Mouse (Mus musculus) MEL-GATA-1-ER (cell line): ENCODE results near the gene Igf1r.

Experiments
- DNase-seq: peaks from one replicate; pipeline ENCODE4 v3.0.0-alpha.2; 2012; ENCODE audit warnings: low read depth; ENCODE audit errors: extremely low read depth

The Igf1r gene

GRCm38 (mm10) chr7:67957376-67957775 is 4.7 kb downstream of the Igf1r start:
- no peak for DNase-seq

- peak; percentile 73 for DNase-seq
Observed at GRCm38 (mm10) chr7:67958045-67958444, 5.4 kb downstream of the Igf1r start.

DNA sequence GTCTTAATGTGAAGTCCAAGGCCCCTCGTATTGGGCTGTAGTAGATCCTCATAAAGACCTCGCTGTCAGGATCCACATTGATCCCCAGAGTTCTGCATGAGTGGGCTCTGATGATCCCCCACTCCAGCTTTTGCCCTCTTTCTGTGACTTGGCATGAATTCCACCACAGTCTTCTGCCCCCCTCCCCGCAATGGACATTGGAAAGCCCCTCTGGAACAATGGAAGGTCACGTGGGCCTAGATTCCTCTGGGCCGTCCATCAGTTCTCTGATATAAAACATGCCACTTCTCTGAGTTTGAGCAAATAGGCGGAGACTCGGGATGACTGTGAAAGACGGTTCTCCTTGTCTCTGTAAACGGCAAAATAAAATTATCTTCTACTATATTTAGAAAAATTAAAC is 8.1 kb downstream of the Igf1r start:
- no peak for DNase-seq

GRCm38 (mm10) chr7:67961567-67962267 is 9.1 kb downstream of the Igf1r start:
- DNase-seq, result peak; percentile 67

GRCm38 (mm10) chr7:67963691-67964090 is 11.1 kb downstream of the Igf1r start:
- DNase-seq, result no peak

DNA sequence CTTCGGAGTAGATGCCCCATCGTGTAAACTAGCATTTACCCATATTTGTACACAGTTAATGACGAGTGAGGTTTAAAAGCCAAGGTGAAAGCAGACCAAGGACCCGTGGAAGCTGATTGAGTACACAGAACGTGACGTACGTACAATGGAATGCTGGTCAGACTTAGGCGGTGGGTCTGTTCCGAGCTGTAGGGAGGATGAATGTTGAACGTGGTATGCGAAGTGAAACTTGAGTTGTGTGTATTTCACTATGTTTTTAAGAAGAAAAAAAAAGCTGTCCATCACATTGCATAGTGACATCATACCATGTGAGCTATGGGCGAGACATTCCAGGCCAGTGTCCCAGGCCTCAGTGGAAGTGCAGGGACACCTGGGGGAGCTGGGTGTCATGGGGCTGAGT is 15.8 kb downstream of the Igf1r start:
- DNase-seq, result no peak

GRCm38 (mm10) chr7:67969076-67969475 is 16.4 kb downstream of the Igf1r start:
- no peak for DNase-seq

DNA sequence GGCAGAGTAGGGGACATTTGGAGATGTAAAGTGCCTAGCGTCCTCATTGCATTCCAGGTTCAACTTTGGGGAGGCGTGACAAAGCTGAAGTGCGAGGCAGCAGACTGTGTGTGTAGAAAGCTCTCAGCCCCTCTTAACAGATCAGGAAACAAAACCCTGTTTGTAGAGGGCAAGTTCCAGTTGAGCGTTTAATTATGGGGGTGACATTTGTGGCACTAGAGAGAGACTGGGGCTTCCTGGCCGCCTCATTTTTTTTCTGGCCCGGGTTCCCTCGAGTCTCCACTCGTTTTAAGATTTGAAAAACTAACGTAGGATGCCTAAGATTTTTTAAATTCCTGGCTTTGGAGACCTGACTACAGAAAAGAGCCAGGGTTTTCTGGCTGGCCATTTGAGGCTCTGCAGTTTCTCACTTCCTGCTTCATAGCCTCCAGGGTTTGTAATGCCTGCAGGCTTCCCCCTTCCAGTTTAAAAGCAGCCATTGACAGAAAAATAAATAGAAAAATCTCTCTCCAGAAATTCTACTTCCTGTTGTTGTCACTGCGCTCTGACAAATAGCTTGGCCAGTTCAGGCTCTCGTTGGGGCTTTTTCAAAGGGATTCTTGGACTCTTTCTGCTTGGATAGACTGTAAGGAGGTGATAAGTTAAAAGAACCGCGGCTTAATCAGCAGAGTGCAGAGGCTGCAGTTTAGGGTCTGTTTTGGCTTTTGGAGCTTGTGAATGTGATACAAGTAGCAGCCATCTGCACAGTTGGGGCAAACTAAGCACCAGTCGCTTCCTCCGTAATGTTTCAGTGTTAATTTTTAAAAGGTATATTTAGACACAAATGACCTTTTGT is 20.8 kb downstream of the Igf1r start:
- DNase-seq, result peak; percentile 95

GRCm38 (mm10) chr7:67981956-67982355 is 29.3 kb downstream of the Igf1r start:
- no peak for DNase-seq

DNA sequence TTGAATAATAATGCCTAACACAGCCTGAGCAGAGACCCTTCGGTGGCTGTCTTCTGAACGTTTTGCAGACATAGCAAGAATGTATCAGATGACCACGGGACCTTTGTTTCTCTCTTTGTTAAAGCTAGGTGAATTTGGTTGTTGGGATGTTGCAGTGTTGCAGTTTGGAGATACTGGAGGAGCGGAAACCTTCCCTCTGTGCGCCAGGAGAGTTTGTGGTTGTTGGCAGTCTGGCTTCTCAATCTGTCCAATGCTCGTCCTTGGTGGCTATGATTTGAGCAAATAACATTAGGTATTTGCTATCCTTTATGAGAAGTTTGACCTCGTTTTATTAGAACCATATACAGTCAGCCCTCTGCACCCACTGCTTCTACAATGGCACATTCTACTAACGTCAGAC is 30.2 kb downstream of the Igf1r start:
- DNase-seq, result no peak

DNA sequence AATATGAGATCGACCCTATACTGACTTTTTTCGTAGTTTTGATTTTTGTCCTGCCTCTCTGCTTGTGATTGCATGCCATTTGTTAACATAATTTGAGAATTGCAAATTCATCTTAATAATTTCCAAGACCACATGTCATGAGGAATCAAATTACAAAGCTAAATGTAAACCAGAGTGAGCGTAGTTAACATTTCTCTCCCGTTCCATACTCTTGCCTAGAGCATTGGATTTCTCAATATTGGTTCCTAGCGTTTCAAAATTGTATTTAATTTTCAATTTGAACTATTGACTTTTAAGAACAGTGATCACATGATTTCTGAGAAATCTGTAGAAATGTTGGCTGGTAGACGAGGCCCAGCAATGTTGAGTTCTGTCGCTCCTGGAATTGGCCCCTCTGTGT is 30.8 kb downstream of the Igf1r start:
- DNase-seq, result no peak

- DNase-seq, result peak; percentile 99
Observed at GRCm38 (mm10) chr7:67985003-67985416, 32.4 kb downstream of the Igf1r start.

- DNase-seq, result no peak
Observed at GRCm38 (mm10) chr7:67985511-67985910, 32.9 kb downstream of the Igf1r start.

- DNase-seq, result no peak
Observed at GRCm38 (mm10) chr7:67986277-67986676, 33.6 kb downstream of the Igf1r start.

- no peak for DNase-seq
Observed at GRCm38 (mm10) chr7:67986816-67987215, 34.2 kb downstream of the Igf1r start.

DNA sequence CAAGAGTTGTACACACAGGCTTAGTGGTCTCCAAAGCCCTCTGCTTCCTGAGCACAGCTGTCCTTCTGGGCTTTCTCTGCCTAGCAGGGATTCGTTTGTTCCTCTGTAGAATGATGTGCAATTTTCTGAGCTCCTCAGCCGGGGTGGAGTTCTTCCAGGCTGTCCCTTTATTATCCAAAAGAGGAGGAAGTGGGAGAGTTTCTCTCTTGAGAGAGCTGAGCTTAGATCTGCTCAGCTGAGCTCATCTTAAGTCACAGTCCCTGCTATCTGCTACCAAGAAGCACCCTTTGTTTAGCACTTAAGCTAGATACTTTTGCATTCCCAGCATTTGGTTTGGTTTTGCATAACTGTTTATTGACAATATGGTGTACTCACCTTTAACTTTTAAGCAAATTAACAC is 36.7 kb downstream of the Igf1r start:
- DNase-seq, result no peak

DNA sequence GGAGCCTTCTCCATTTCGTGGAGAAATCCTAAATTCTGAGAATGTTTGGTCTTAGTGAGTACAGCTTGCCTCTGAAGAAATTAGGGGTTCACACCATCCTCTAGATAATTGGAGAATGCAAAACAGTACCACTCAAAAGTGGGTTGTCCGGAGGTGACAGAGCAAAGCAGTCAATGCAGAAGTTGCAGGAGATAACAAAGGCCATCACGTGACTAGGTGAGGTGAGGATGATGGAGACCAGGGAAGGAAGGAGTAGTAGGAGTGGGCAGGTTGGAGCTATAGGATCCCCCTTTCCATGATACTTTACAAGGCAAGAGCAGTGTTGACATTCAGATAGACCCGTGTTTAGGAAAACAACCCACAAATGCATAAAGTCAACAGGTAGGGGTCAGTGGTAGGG is 41.0 kb downstream of the Igf1r start:
- no peak for DNase-seq

GRCm38 (mm10) chr7:67994346-67994858 is 41.8 kb downstream of the Igf1r start:
- no peak for DNase-seq

- no peak for DNase-seq
Observed at GRCm38 (mm10) chr7:67995276-67995675, 42.6 kb downstream of the Igf1r start.

DNA sequence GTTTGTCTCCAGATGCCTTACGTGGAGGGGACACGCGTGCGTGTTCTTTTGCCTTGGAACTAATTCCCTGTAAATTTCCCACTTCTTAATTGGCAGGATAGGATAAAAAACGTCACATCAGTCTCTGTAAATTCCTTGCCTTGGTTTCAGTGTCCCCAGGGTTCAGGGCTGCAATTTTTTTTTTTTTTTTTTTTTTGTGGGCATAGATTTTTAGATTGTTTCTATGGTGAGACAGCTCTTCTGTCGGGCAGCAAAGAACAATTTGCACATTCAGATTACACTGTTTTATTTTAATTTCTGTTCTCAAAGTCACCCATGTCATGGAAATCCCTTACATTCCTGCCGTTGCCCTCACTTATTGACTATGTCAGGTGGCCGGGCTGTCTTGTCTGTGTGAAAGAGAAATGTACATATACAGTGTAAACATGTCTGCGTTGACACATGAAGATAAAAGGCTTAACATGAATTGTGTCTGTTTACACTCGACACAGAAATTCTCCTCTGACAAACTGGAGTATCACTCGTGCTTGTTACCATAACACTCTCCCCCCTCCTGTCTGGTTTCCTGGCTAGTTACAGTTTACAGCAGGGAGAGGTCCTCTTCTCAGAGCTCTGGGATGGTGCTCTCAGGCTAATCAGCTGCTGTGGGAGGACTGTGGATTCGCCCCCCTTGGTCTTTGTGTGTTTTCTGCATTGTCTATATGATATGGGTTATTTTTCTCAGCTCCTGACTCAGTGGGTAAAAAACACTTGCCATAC is 43.8 kb downstream of the Igf1r start:
- DNase-seq, result no peak

DNA sequence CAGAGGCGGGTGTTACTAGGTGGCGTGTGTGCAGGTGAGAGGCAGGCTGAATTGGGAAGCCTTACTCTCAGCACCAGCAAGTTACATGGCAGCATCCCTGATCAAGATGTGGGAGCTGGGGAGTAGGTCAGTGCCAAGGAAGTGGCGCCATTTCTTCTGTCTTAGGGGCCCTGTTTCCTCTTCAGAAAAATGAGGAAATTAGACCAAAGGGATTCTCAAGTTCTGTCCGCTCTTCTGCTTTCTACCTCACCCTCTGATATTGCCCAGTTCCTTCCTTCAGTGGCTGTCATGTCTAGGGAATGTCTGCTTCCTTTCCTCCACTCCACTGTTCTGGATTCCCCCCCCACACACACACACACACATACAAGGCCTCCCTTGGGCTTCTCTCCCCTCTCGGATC is 48.6 kb downstream of the Igf1r start:
- no peak for DNase-seq

GRCm38 (mm10) chr7:68006074-68006473 is 53.4 kb downstream of the Igf1r start:
- DNase-seq, result no peak
